ENCODE assay signal across 12 mouse cellular contexts in genomic region chr10:67645821-67646220, GRCm38 (mm10).
"Had no signal": no experiment of that assay in that cellular context is flagged by ENCODE, and none has a peak within 500 bp of the region (broad histone marks: within the 10 kb centered on the region; RNA-seq: fewer than 3 reads in every experiment).

No protein-coding gene starts in this region.

- H3K4me3 ChIP-seq: hindbrain, embryonic 12.5 days; left cerebral cortex, adult 2 months; limb, embryonic 15.5 days; liver, embryonic 15.5 days; neural tube, embryonic 12.5 days had no signal

- H3K27ac ChIP-seq: hindbrain, embryonic 12.5 days; left cerebral cortex, adult 2 months; limb, embryonic 15.5 days; liver, embryonic 15.5 days; neural tube, embryonic 12.5 days had no signal

- H3K9me3 ChIP-seq: hindbrain, embryonic 12.5 days; limb, embryonic 15.5 days; liver, embryonic 15.5 days; neural tube, embryonic 12.5 days had no signal

- DNase-seq: kidney, adult 8-10 months; kidney, postnatal 25 days; lung, postnatal 10 days; right cerebral cortex, postnatal 4 days had no signal

- H3K36me3 ChIP-seq: hindbrain, embryonic 12.5 days; limb, embryonic 15.5 days; liver, embryonic 15.5 days; neural tube, embryonic 12.5 days had no signal

- H3K9ac ChIP-seq: hindbrain, embryonic 12.5 days; limb, embryonic 15.5 days; liver, embryonic 15.5 days; neural tube, embryonic 12.5 days had no signal

- H3K27me3 ChIP-seq: liver, embryonic 15.5 days; neural tube, embryonic 12.5 days had no signal

- H3K4me2 ChIP-seq: liver, embryonic 15.5 days; neural tube, embryonic 12.5 days had no signal

- ATAC-seq: hindbrain, embryonic 16.5 days; inflammation-experienced regulatory T-cells, adult 6 months; intestine, postnatal 0 days had no signal
